Mouse (Mus musculus): ENCODE results near the gene Camk1g.

Gene Camk1g

GRCm38 (mm10) chr1:193334546-193334945 is 35.6 kb downstream of the Camk1g start:
- DNase-seq (ENCODE audit: low spot score in 2 of 2) = no peak

GRCm38 (mm10) chr1:193333776-193334175 is 36.3 kb downstream of the Camk1g start:
- DNase-seq (ENCODE audit: low spot score in 2 of 2) = no peak

DNA sequence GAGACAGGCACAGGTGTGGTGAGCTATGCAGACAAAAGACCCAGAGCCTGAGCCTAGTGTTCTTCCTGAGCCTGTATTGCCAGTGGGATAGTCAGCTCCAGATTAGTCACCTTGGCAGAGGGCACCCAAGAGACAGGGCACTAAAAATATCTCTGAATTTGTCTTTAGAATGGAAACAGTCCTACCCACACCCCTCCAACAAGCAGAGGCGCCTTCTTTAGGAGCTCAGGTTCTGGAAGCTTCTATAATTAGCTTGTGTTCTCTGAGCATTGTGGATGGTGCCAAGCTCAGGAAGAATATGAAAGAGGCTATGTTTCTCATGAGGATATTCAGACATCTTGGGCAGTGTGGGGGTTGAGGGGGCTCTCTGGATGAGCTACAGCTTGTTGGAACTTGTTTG is 37.4 kb downstream of the Camk1g start:
- no peak for DNase-seq (ENCODE audit: low spot score in 2 of 2)

- no peak for DNase-seq (ENCODE audit: low spot score in 2 of 2)
Observed at GRCm38 (mm10) chr1:193332018-193332417, 38.1 kb downstream of the Camk1g start.

GRCm38 (mm10) chr1:193330626-193331025 is 39.5 kb downstream of the Camk1g start:
- DNase-seq (ENCODE audit: low spot score in 2 of 2) = no peak

DNA sequence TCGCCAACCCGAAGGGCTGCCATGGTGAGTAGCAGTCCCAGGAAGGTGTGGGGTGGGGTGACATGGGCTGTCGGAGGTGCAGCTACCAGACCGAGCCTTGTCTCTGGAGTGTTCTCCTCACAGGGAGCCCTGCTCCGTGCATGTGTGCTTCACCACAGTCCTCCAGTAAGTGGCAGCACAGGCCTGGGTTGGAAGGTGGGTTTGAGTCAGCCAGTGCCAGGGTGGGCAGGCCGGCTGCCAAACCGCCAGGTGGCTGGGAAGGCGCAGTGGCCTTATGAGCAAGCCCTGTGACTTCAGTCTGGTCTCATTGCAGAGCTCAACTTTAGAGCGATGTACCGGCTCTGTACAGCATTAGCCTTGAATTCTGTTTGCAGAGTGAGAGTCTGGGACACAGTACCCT is 39.9 kb downstream of the Camk1g start:
- peak; percentile 27 to 44 for DNase-seq (ENCODE audit: low spot score in 2 of 2)

GRCm38 (mm10) chr1:193329557-193329956 is 40.5 kb downstream of the Camk1g start:
- no peak for DNase-seq (ENCODE audit: low spot score in 2 of 2)

GRCm38 (mm10) chr1:193327686-193328085 is 42.4 kb downstream of the Camk1g start:
- no peak for DNase-seq (ENCODE audit: low spot score in 2 of 2)

- no peak for DNase-seq (ENCODE audit: low spot score in 2 of 2)
Observed at GRCm38 (mm10) chr1:193327216-193327615, 42.9 kb downstream of the Camk1g start.

DNA sequence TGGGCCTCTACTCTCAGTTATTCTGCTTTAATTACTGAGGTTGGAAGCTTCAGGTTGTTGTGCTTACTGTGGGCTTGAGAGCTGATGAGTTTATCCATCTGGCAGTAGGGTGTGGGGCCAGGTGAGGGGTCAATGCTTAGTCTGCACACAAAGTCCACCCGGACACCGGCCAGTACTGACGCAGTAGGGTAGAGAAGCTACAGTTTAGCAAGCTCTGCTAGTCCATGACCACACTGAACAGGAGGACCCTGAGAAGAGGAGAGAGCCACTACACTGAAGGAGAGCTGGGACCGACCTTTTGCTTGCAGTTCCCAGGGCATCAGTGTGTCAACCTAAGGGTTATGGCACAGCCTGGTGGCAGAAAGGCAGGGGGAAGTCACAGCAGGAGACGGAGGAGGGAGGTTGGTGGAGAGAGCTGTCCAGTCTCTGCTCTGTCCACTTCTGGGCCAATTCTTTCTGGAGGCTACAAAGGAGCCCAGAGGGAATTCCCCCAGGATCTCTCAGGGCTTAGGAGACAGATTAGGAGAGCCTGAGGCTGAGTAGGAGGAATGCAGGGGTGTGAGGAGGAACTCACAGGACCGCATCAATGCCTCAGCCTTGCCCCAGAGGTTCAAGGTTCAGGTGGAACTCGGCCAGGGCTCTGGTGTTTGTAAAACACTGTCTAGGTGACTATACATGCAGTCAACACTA is 43.5 kb downstream of the Camk1g start:
- no peak for DNase-seq (ENCODE audit: low spot score in 2 of 2)

- DNase-seq (ENCODE audit: low spot score in 2 of 2) = no peak
Observed at GRCm38 (mm10) chr1:193325891-193326290, 44.2 kb downstream of the Camk1g start.

DNA sequence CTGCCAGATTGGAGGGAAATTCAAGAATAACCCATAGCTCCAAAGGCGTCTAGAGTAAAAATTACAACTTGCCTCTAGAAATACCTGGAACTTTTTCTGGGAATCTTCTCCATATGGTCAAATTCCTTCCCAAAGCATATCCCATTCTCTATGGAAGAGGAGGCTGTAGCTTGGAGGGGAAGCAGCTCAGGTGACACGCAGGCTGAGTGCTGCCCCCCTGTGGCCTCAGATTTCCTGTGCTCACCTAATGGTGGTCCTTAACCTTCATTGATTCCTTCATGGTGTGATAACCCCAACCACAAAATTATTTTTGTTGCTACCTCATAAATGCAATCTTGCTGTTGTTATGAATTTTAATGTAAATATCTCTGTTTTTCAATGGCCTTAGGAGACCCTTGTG is 45.9 kb downstream of the Camk1g start:
- peak in 1 of 2 experiments; percentile 32 for DNase-seq (ENCODE audit: low spot score in 2 of 2)

DNA sequence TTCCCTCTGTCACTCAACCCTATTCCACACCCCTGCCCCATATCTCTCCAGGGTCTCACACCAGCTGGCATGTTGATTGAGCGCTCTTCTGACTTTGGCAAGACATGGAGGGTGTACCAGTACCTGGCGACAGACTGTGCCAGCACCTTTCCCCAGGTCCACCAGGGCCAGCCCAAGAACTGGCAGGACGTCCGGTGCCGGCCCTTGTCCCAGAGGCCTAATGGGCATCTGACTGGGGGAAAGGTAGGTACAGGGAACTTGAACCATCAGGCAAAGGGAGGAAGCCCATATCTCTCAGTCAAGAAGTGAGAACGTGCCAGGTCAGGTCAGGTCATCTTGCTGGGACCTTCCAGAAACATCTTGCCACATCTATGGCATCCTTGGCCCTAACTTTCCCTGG is 46.4 kb downstream of the Camk1g start:
- DNase-seq (ENCODE audit: low spot score in 2 of 2) = no peak

- no peak for DNase-seq (ENCODE audit: low spot score in 2 of 2)
Observed at GRCm38 (mm10) chr1:193320398-193320797, 49.7 kb downstream of the Camk1g start.

DNA sequence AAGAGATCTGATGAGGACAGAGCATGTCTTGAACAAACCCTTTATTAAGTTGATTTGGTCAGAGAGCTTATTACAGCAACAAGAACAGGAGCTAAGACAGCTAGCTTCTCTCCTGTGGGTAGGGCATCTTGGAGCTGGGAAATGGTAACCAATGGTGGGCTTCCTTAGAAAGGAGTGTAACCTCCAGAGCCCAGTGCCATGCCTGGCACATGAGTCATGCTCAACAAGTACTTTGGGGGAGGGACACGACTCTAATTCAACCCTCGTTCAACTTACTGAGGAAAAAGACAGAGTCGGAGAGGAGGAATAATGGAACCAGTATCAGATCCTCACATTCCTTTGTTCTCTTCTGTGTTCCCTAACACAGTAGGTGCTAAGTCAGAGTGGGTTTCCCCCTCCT is 50.4 kb downstream of the Camk1g start:
- DNase-seq (ENCODE audit: low spot score in 2 of 2) = no peak

GRCm38 (mm10) chr1:193317159-193317559 is 52.9 kb downstream of the Camk1g start:
- DNase-seq (ENCODE audit: low spot score in 2 of 2) = no peak

DNA sequence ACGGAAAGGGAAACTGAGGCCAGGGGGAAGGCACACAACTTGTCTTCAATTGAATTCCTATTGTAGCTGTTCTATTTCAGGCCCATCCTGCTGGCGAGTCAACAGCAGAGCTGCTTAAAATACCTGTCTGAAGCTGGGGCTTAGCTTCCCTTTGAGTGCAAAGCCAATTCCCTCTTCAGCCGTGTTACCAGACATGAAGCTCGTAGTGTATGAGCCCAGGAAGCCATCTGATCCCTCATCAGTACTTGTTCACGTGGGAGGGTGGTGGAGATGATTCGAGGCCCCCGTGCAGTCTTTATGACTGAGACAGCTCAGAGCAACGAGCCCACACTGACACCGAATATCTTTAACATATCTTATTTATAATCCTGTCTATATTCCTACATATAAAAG is 53.7 kb downstream of the Camk1g start:
- DNase-seq (ENCODE audit: low spot score in 2 of 2) = no peak

- DNase-seq (ENCODE audit: low spot score in 2 of 2) = no peak
Observed at GRCm38 (mm10) chr1:193315705-193316357, 54.3 kb downstream of the Camk1g start.

DNA sequence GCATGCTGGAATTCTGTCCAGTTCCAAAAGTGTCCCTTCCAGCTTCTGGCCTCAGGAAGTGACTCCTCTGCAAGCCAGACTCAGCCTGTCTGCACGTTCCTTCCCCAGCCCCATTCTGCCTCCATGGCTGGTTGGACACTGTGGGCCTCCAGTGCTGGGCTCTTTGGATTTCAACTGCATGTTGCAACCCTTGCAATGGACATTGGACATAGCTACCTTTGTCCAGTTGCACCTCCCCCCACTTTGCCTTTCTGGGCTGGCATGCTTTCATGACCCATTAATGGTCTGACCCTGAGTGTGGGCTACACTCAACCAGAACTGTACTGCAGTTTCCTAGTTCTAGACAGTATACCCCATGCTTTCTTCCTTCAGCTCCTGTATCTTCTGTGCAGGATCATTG is 58.5 kb downstream of the Camk1g start:
- no peak for DNase-seq (ENCODE audit: low spot score in 2 of 2)

GRCm38 (mm10) chr1:193310519-193311085 is 59.5 kb downstream of the Camk1g start:
- no peak for DNase-seq (ENCODE audit: low spot score in 2 of 2)

DNA sequence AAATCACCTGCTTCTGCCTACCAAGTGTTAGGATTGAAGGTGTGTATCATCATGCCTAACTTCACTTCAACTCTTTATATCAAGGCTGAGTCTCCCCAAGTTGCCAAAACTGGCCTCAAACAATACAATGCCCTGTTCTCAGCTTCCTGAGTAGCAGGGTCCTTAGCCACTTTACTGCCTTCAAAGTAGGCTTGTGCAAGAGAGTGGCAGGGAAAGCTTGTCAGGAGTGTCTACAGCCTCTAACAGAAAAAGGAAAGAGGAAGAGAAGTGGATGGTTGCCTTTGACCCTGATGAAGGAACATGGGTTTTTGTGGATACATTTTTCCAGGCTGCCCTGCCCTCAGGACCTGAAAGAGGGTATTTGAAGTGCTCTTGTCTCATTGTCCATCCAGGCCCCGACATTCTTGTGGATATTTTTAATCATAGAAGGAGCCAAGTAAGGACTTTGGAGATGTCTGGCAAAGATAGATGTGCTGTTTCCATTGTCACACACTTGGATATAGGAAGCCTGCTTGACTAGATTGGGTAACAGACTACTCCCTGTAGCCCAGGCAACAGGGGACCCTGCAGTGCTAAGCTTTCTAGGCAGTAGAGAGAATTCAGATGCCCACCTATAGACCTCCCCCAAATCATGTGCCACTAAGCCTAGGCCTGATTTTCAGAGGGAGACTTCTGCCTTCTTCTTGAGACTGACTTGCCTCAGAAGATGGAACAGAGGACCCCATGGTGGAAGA is 60.1 kb downstream of the Camk1g start:
- no peak for DNase-seq (ENCODE audit: low spot score in 2 of 2)

GRCm38 (mm10) chr1:193306832-193307231 is 63.3 kb downstream of the Camk1g start:
- no peak for DNase-seq (ENCODE audit: low spot score in 2 of 2)

- no peak for DNase-seq (ENCODE audit: low spot score in 2 of 2)
Observed at GRCm38 (mm10) chr1:193305386-193305785, 64.7 kb downstream of the Camk1g start.

Measured in spleen, postnatal 14 days (tissue).